Mouse (Mus musculus) embryonic facial prominence, embryonic 14.5 days (tissue): ENCODE data around the gene Trmo. TPM values are rescaled to one million over a fixed set of nuclear protein-coding genes. Genes with fewer than 3 reads are reported as not detected.
A peak's percentile ranks its signal among the peaks of the same experiment; 100 is the strongest.

Experiments
- ATAC-seq: fragments of 200-750 bp; cut with Nextera tagmentation; 2 replicates; pipeline ENCODE4 v1.8.0; 2017; ENCODE audit warnings: low read depth, moderate number of reproducible peaks, moderate TSS enrichment
- DNase-seq: peaks from one replicate; pipeline ENCODE4 v3.0.0-alpha.2; 2015; ENCODE audit warnings: low spot score
- H3K27ac ChIP-seq: fragments of 300-500 bp; sonication (generic); replicated peaks from 2 replicates; pipeline ENCODE4 v1.5.1; 2014; ENCODE audit warnings: low read depth, mild to moderate bottlenecking, low read length, moderate library complexity
- H3K27me3 ChIP-seq: fragments of 300-500 bp; sonication (generic); replicated peaks from 2 replicates; pipeline ENCODE4 v1.6.1; 2014; ENCODE audit warnings: low read length; ENCODE audit not compliant: control insufficient read depth, insufficient read depth
- H3K36me3 ChIP-seq: fragments of 300-500 bp; sonication (generic); 2 replicates; pipeline ENCODE4 v1.6.1; 2014; ENCODE audit warnings: low read length, mixed read lengths; ENCODE audit not compliant: control insufficient read depth, insufficient read depth
- H3K4me1 ChIP-seq: fragments of 300-500 bp; sonication (generic); 2 replicates; pipeline ENCODE4 v1.6.1; 2014; ENCODE audit warnings: antibody characterized with exemption, low read length; ENCODE audit not compliant: control insufficient read depth, insufficient read depth
- H3K4me2 ChIP-seq: fragments of 300-500 bp; sonication (generic); 2 replicates; pipeline ENCODE4 v1.6.1; 2014; ENCODE audit warnings: low read depth, mild to moderate bottlenecking, low read length, moderate library complexity, mixed read lengths
- H3K4me3 ChIP-seq: fragments of 300-500 bp; sonication (generic); 2 replicates; pipeline ENCODE4 v1.5.1; 2014; ENCODE audit warnings: low read depth, mild to moderate bottlenecking, low read length
- H3K9ac ChIP-seq: fragments of 300-500 bp; sonication (generic); 2 replicates; pipeline ENCODE4 v1.6.1; 2014; ENCODE audit warnings: low read depth, mild to moderate bottlenecking, low read length, moderate library complexity, mixed read lengths
- H3K9me3 ChIP-seq: fragments of 300-500 bp; sonication (generic); 2 replicates; pipeline ENCODE4 v1.6.1; 2016; ENCODE audit warnings: low read length; ENCODE audit not compliant: control insufficient read depth
- WGBS: fragments of 180-500 bp; shearing (Covaris S2); extraction: QIAGEN DNeasy Blood & Tissue Kit; methylation state at CpG from one replicate; pipeline ENCODE4 v1.1.7; 2014; 5-methylcytosine and 5-hydroxymethylcytosine counted together
- polyA plus RNA-seq: library from polyadenylated mRNA; unstranded; fragments of >200 nt; fragmentation: Nextera tagmentation; extraction: Ambion mirVana; gene quantifications from 2 replicates; pipeline ENCODE4 v1.2.1, GENCODE M21; 2014

Trmo gene
- 8.8 and 10.0 TPM in 2 replicates for polyA plus RNA-seq

- no peaks in the 10 kb centered on the region for H3K9me3 ChIP-seq
- no peaks in the 10 kb centered on the region; the same call in 1 of the 2 replicates for H3K27me3 ChIP-seq
- peak within 1 kb of the TSS; percentile 94 for H3K27ac ChIP-seq
- WGBS = under 1% methylated on average over 51 of the region's 56 CpGs
- peak within 1 kb of the TSS; percentile 71 for H3K4me3 ChIP-seq
- DNase-seq = peak; percentile 99
- H3K4me2 ChIP-seq = peak within 1 kb of the TSS; percentile 75
- H3K4me1 ChIP-seq = no peaks in the 10 kb centered on the region
- peaks cover 15% of the 10 kb centered on the region; the same call in 1 of the 2 replicates for H3K36me3 ChIP-seq
- H3K9ac ChIP-seq = peak within 1 kb of the TSS; percentile 92
- ATAC-seq = peak; percentile 96
Measured at GRCm38 (mm10) chr4:46389013-46389611, at the start of gene Trmo. TSS of gene Trmo (minus strand) at chr4:46389437.

GRCm38 (mm10) chr4:46432339-46433036 lies 43.3 kb upstream of the Trmo start:
- no peak for ATAC-seq
- no peak for DNase-seq

GRCm38 (mm10) chr4:46428903-46429499 lies 39.8 kb upstream of the Trmo start:
- H3K27me3 ChIP-seq = no peaks in the 10 kb centered on the region
- H3K27ac ChIP-seq = no peak overlapping the region
- ATAC-seq (no peak), DNase-seq (peak; percentile 25)
- no peak overlapping the region for H3K9ac ChIP-seq
- no peaks in the 10 kb centered on the region for H3K4me1 ChIP-seq
- no peak overlapping the region for H3K4me2 ChIP-seq
- no peaks in the 10 kb centered on the region for H3K9me3 ChIP-seq
- no peak overlapping the region for H3K4me3 ChIP-seq
- WGBS = 59% methylated on average over 10 of the region's 10 CpGs
- no peaks in the 10 kb centered on the region for H3K36me3 ChIP-seq

More at GRCm38 (mm10) chr4:46432339-46433036, 43.3 kb upstream of the Trmo start:
- no peak overlapping the region for H3K4me2 ChIP-seq
- no peaks in the 10 kb centered on the region for H3K36me3 ChIP-seq
- no peaks in the 10 kb centered on the region for H3K4me1 ChIP-seq
- 87% methylated on average over 12 of the region's 12 CpGs for WGBS
- H3K9me3 ChIP-seq = no peaks in the 10 kb centered on the region
- no peak overlapping the region for H3K4me3 ChIP-seq
- no peaks in the 10 kb centered on the region for H3K27me3 ChIP-seq
- no peak overlapping the region for H3K9ac ChIP-seq
- no peak overlapping the region for H3K27ac ChIP-seq

DNA sequence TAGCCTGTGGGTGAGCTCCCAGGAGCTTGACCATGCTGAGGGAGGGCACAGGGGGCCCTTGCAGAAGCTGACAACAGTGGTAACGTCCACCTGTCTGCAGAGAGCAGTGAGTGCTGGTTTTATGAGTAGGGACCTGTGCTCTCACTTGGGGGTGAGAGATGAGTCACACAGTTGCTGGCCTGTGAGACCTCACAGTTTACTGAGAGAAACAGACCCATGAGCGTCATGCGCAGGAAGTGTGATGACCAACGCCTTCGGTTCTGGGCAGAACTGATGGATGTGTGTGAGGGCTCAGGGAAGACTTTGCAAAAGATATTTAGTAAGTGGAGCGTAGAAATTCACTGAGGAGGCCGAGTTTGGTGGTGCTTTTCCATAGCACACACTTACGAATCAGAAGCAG lies 33.4 kb upstream of the Trmo start:
- Histone ChIP-seq H3K27ac (no peak overlapping the region), H3K9ac (no peak overlapping the region), H3K9me3 (no peaks in the 10 kb centered on the region), H3K4me3 (no peak overlapping the region), H3K27me3 (no peaks in the 10 kb centered on the region), H3K4me2 (no peak overlapping the region), H3K4me1 (no peaks in the 10 kb centered on the region), H3K36me3 (no peaks in the 10 kb centered on the region)
- WGBS = 76% methylated on average over 8 of the region's 8 CpGs
- no peak for ATAC-seq
- DNase-seq = no peak

GRCm38 (mm10) chr4:46418851-46419250 lies 29.6 kb upstream of the Trmo start:
- Histone ChIP-seq H3K9me3 (no peaks in the 10 kb centered on the region; the same call in 1 of the 2 replicates), H3K4me3 (no peak overlapping the region), H3K27ac (no peak overlapping the region), H3K36me3 (no peaks in the 10 kb centered on the region), H3K27me3 (no peaks in the 10 kb centered on the region), H3K9ac (no peak overlapping the region), H3K4me2 (no peak overlapping the region), H3K4me1 (no peaks in the 10 kb centered on the region)
- WGBS = 84% methylated on average over 9 of the region's 9 CpGs
- ATAC-seq = no peak
- DNase-seq = no peak

GRCm38 (mm10) chr4:46417491-46417890 lies 28.3 kb upstream of the Trmo start:
- ATAC-seq (no peak), DNase-seq (no peak)
- H3K9me3 ChIP-seq = no peaks in the 10 kb centered on the region; the same call in 1 of the 2 replicates
- no peaks in the 10 kb centered on the region for H3K27me3 ChIP-seq
- no peaks in the 10 kb centered on the region for H3K36me3 ChIP-seq
- H3K4me2 ChIP-seq = no peak overlapping the region
- H3K9ac ChIP-seq = no peak overlapping the region
- no peak overlapping the region for H3K4me3 ChIP-seq
- no peaks in the 10 kb centered on the region for H3K4me1 ChIP-seq
- 51% methylated on average over 3 of the region's 3 CpGs for WGBS
- no peak overlapping the region for H3K27ac ChIP-seq

- Histone ChIP-seq H3K4me3 (no peak within 1 kb of the TSS), H3K27me3 (no peaks in the 10 kb centered on the region), H3K4me2 (no peak within 1 kb of the TSS), H3K27ac (no peak within 1 kb of the TSS), H3K4me1 (no peaks in the 10 kb centered on the region), H3K36me3 (no peaks in the 10 kb centered on the region), H3K9ac (no peak within 1 kb of the TSS), H3K9me3 (no peaks in the 10 kb centered on the region; the same call in 1 of the 2 replicates)
- 77% methylated on average over 7 of the region's 7 CpGs for WGBS
- no peak for ATAC-seq
- DNase-seq = no peak
Measured at GRCm38 (mm10) chr4:46413406-46413805, 24.2 kb upstream of the Trmo start, which contains the start of gene Hemgn. TSS of gene Hemgn (minus strand) at chr4:46413506.

DNA sequence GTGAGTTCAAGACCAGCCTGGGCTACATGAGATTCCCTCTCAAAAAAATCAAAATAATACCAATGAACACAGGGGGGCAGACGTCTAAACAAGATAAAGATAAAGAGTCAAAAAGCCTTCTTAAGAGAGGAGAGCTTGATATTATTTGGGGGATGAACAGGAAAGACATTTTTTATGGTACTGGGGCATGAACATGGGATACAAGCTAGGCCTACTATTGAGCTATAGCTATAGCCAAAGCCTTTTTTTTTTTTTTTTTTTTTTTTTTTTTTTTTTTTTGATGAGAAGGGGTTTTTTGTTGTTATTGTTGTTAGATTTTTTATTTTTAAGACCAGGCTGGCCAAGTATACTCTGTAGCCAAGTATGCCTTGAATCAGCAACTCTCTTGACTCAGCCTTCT lies 22.9 kb upstream of the Trmo start:
- WGBS = 65% methylated on average over 1 of the region's 1 CpGs
- ATAC-seq = no peak

More for the DNA sequence above, 22.9 kb upstream of the Trmo start:
- Histone ChIP-seq H3K9ac (no peak overlapping the region), H3K9me3 (no peaks in the 10 kb centered on the region; the same call in 1 of the 2 replicates), H3K4me2 (no peak overlapping the region), H3K4me3 (no peak overlapping the region), H3K4me1 (no peaks in the 10 kb centered on the region), H3K36me3 (no peaks in the 10 kb centered on the region), H3K27me3 (no peaks in the 10 kb centered on the region), H3K27ac (no peak overlapping the region)
- no peak for DNase-seq
